Mouse (Mus musculus): ENCODE measurements around the gene Ptprd. TPM values are rescaled to one million over a fixed set of nuclear protein-coding genes. Genes with fewer than 3 reads are reported as not detected.

Gene Ptprd
- polyA plus RNA-seq, 1 experiment from 2014 or later: 14.0 TPM

- Histone ChIP-seq H3K4me2 (no peak overlapping the region), H3K4me1 (ENCODE audit: control insufficient read depth, insufficient read depth, low read length) (no peaks in the 10 kb centered on the region), H3K9ac (ENCODE audit: low read depth, low read length) (no peak overlapping the region), H3K27me3 (ENCODE audit: control insufficient read depth, insufficient read depth, low read length) (no peaks in the 10 kb centered on the region), H3K27ac (ENCODE audit: low read depth, low read length) (no peak overlapping the region), H3K36me3 (ENCODE audit: control insufficient read depth, insufficient read depth, low read length) (no peaks in the 10 kb centered on the region), H3K4me3 (ENCODE audit: low read depth, low read length) (no peak overlapping the region), H3K9me3 (replicated peaks; ENCODE audit: control insufficient read depth, low read length) (no peaks in the 10 kb centered on the region)
- ATAC-seq (replicated peaks; ENCODE audit: insufficient number of reproducible peaks, low FRiP score, low TSS enrichment): no peak
- WGBS (ENCODE audit: insufficient replicate concordance): 82% methylated on average over 7 of the region's 7 CpGs
Observed at GRCm38 (mm10) chr4:76846265-76846664, 1365.5 kb downstream of the Ptprd start.

GRCm38 (mm10) chr4:76839016-76839415, 1372.7 kb downstream of the Ptprd start:
- Histone ChIP-seq H3K9me3 (replicated peaks; ENCODE audit: control insufficient read depth, low read length) (no peaks in the 10 kb centered on the region), H3K27ac (ENCODE audit: low read depth, low read length) (no peak overlapping the region), H3K4me3 (ENCODE audit: low read depth, low read length) (no peak overlapping the region), H3K36me3 (ENCODE audit: control insufficient read depth, insufficient read depth, low read length) (no peaks in the 10 kb centered on the region), H3K27me3 (ENCODE audit: control insufficient read depth, insufficient read depth, low read length) (no peaks in the 10 kb centered on the region), H3K9ac (ENCODE audit: low read depth, low read length) (no peak overlapping the region), H3K4me2 (no peak overlapping the region), H3K4me1 (ENCODE audit: control insufficient read depth, insufficient read depth, low read length) (no peaks in the 10 kb centered on the region)
- WGBS (ENCODE audit: insufficient replicate concordance): 65% methylated on average over 1 of the region's 1 CpGs
- no peak for ATAC-seq (replicated peaks; ENCODE audit: insufficient number of reproducible peaks, low FRiP score, low TSS enrichment)

- Histone ChIP-seq H3K4me3 (ENCODE audit: low read depth, low read length) (no peak overlapping the region), H3K36me3 (ENCODE audit: control insufficient read depth, insufficient read depth, low read length) (no peaks in the 10 kb centered on the region), H3K27me3 (ENCODE audit: control insufficient read depth, insufficient read depth, low read length) (no peaks in the 10 kb centered on the region), H3K27ac (ENCODE audit: low read depth, low read length) (no peak overlapping the region), H3K9ac (ENCODE audit: low read depth, low read length) (no peak overlapping the region), H3K4me2 (no peak overlapping the region), H3K9me3 (replicated peaks; ENCODE audit: control insufficient read depth, low read length) (no peaks in the 10 kb centered on the region), H3K4me1 (ENCODE audit: control insufficient read depth, insufficient read depth, low read length) (no peaks in the 10 kb centered on the region)
- ATAC-seq (replicated peaks; ENCODE audit: insufficient number of reproducible peaks, low FRiP score, low TSS enrichment): no peak
- WGBS (ENCODE audit: insufficient replicate concordance): 70% methylated on average over 2 of the region's 2 CpGs
Observed at GRCm38 (mm10) chr4:76812138-76812537, 1399.6 kb downstream of the Ptprd start.

- ATAC-seq (replicated peaks; ENCODE audit: insufficient number of reproducible peaks, low FRiP score, low TSS enrichment): no peak
- 85% methylated on average over 4 of the region's 4 CpGs for WGBS (ENCODE audit: insufficient replicate concordance)
Observed at GRCm38 (mm10) chr4:76802708-76803107, 1409.1 kb downstream of the Ptprd start.

GRCm38 (mm10) chr4:76798010-76799007, 1413.5 kb downstream of the Ptprd start:
- Histone ChIP-seq H3K4me3 (ENCODE audit: low read depth, low read length) (no peak overlapping the region), H3K9ac (ENCODE audit: low read depth, low read length) (no peak overlapping the region), H3K36me3 (ENCODE audit: control insufficient read depth, insufficient read depth, low read length) (no peaks in the 10 kb centered on the region), H3K4me2 (no peak overlapping the region), H3K4me1 (ENCODE audit: control insufficient read depth, insufficient read depth, low read length) (no peaks in the 10 kb centered on the region), H3K27me3 (ENCODE audit: control insufficient read depth, insufficient read depth, low read length) (no peaks in the 10 kb centered on the region), H3K27ac (ENCODE audit: low read depth, low read length) (no peak overlapping the region), H3K9me3 (replicated peaks; ENCODE audit: control insufficient read depth, low read length) (no peaks in the 10 kb centered on the region)
- ATAC-seq (replicated peaks; ENCODE audit: insufficient number of reproducible peaks, low FRiP score, low TSS enrichment): no peak
- WGBS (ENCODE audit: insufficient replicate concordance): 66% methylated on average over 9 of the region's 9 CpGs

More at GRCm38 (mm10) chr4:76802708-76803107, 1409.1 kb downstream of the Ptprd start:
- H3K4me2 ChIP-seq: no peak overlapping the region
- H3K27me3 ChIP-seq (ENCODE audit: control insufficient read depth, insufficient read depth, low read length): no peaks in the 10 kb centered on the region
- no peak overlapping the region for H3K4me3 ChIP-seq (ENCODE audit: low read depth, low read length)
- H3K27ac ChIP-seq (ENCODE audit: low read depth, low read length): no peak overlapping the region
- no peaks in the 10 kb centered on the region for H3K4me1 ChIP-seq (ENCODE audit: control insufficient read depth, insufficient read depth, low read length)
- H3K9me3 ChIP-seq (replicated peaks; ENCODE audit: control insufficient read depth, low read length): no peaks in the 10 kb centered on the region
- H3K36me3 ChIP-seq (ENCODE audit: control insufficient read depth, insufficient read depth, low read length): no peaks in the 10 kb centered on the region
- H3K9ac ChIP-seq (ENCODE audit: low read depth, low read length): no peak overlapping the region

GRCm38 (mm10) chr4:76785389-76785788, 1426.4 kb downstream of the Ptprd start:
- H3K4me3 ChIP-seq (ENCODE audit: low read depth, low read length): no peak overlapping the region
- no peak overlapping the region for H3K9ac ChIP-seq (ENCODE audit: low read depth, low read length)
- no peak overlapping the region for H3K27ac ChIP-seq (ENCODE audit: low read depth, low read length)
- ATAC-seq (replicated peaks; ENCODE audit: insufficient number of reproducible peaks, low FRiP score, low TSS enrichment): no peak
- H3K27me3 ChIP-seq (ENCODE audit: control insufficient read depth, insufficient read depth, low read length): no peaks in the 10 kb centered on the region
- WGBS (ENCODE audit: insufficient replicate concordance): 87% methylated on average over 2 of the region's 2 CpGs
- no peak overlapping the region for H3K4me2 ChIP-seq
- H3K9me3 ChIP-seq (replicated peaks; ENCODE audit: control insufficient read depth, low read length): no peaks in the 10 kb centered on the region
- no peaks in the 10 kb centered on the region for H3K36me3 ChIP-seq (ENCODE audit: control insufficient read depth, insufficient read depth, low read length)
- H3K4me1 ChIP-seq (ENCODE audit: control insufficient read depth, insufficient read depth, low read length): no peaks in the 10 kb centered on the region

- Histone ChIP-seq H3K4me1 (ENCODE audit: control insufficient read depth, insufficient read depth, low read length) (no peaks in the 10 kb centered on the region), H3K27ac (ENCODE audit: low read depth, low read length) (no peak overlapping the region), H3K9me3 (replicated peaks; ENCODE audit: control insufficient read depth, low read length) (no peaks in the 10 kb centered on the region), H3K9ac (ENCODE audit: low read depth, low read length) (no peak overlapping the region), H3K4me3 (ENCODE audit: low read depth, low read length) (no peak overlapping the region), H3K4me2 (no peak overlapping the region), H3K27me3 (ENCODE audit: control insufficient read depth, insufficient read depth, low read length) (no peaks in the 10 kb centered on the region), H3K36me3 (ENCODE audit: control insufficient read depth, insufficient read depth, low read length) (no peaks in the 10 kb centered on the region)
- ATAC-seq (replicated peaks; ENCODE audit: insufficient number of reproducible peaks, low FRiP score, low TSS enrichment): no peak
- 40% methylated on average over 4 of the region's 4 CpGs for WGBS (ENCODE audit: insufficient replicate concordance)
Observed at GRCm38 (mm10) chr4:76779558-76780124, 1432.1 kb downstream of the Ptprd start.

- ATAC-seq (replicated peaks; ENCODE audit: insufficient number of reproducible peaks, low FRiP score, low TSS enrichment): no peak
- no peak overlapping the region for H3K27ac ChIP-seq (ENCODE audit: low read depth, low read length)
- no peaks in the 10 kb centered on the region for H3K27me3 ChIP-seq (ENCODE audit: control insufficient read depth, insufficient read depth, low read length)
- no peak overlapping the region for H3K4me2 ChIP-seq
- H3K4me3 ChIP-seq (ENCODE audit: low read depth, low read length): no peak overlapping the region
- no peaks in the 10 kb centered on the region for H3K4me1 ChIP-seq (ENCODE audit: control insufficient read depth, insufficient read depth, low read length)
- WGBS (ENCODE audit: insufficient replicate concordance): 79% methylated on average over 3 of the region's 3 CpGs
- H3K36me3 ChIP-seq (ENCODE audit: control insufficient read depth, insufficient read depth, low read length): no peaks in the 10 kb centered on the region
- no peak overlapping the region for H3K9ac ChIP-seq (ENCODE audit: low read depth, low read length)
- H3K9me3 ChIP-seq (replicated peaks; ENCODE audit: control insufficient read depth, low read length): no peaks in the 10 kb centered on the region
Observed at GRCm38 (mm10) chr4:76766918-76767317, 1444.8 kb downstream of the Ptprd start.
